Mouse (Mus musculus) myocyte (in vitro differentiated cells): Measurements from ENCODE around the gene Arid3c. TPM values are rescaled to one million over a fixed set of nuclear protein-coding genes. Genes with fewer than 3 reads are reported as not detected.
"Not testable (repeated sequence)": the region's sequence is repeated elsewhere in the genome, so short reads cannot be mapped to it uniquely, and the experiment has no call there.

Source experiments
- H3K27me3 ChIP-seq: one replicate; pipeline ENCODE4 v1.6.1; 2011; ENCODE audit not compliant: control insufficient read depth, insufficient read depth, insufficient read length
- H3K36me3 ChIP-seq: one replicate; pipeline ENCODE4 v1.6.1; 2011; ENCODE audit not compliant: control insufficient read depth, insufficient read depth
- H3K4me2 ChIP-seq: one replicate; pipeline ENCODE4 v1.6.1; 2011; ENCODE audit warnings: low read depth, control low read depth
- H3K4me3 ChIP-seq: one replicate; pipeline ENCODE4 v1.5.1; 2011; ENCODE audit warnings: mild to moderate bottlenecking, control low read depth, moderate library complexity
- H3K79me2 ChIP-seq: one replicate; pipeline ENCODE4 v1.6.1; 2011; ENCODE audit not compliant: control insufficient read depth, insufficient read depth
- H3ac ChIP-seq: one replicate; pipeline ENCODE4 v1.6.1; 2011; ENCODE audit not compliant: control insufficient read depth, insufficient read length
- CEBPB ChIP-seq: IDR thresholded peaks from 2 replicates; pipeline ENCODE4 v1.6.1; 2011; ENCODE audit warnings: mild to moderate bottlenecking, moderate library complexity; ENCODE audit not compliant: poor library complexity, insufficient read depth, severe bottlenecking
- E2F4 ChIP-seq: IDR thresholded peaks from one replicate; pipeline ENCODE4 v1.6.1; 2011; ENCODE audit warnings: mild to moderate bottlenecking, control low read depth, moderate library complexity; ENCODE audit not compliant: insufficient read depth
- MAX ChIP-seq: IDR thresholded peaks from one replicate; pipeline ENCODE4 v1.6.1; 2011; ENCODE audit warnings: low read depth, mild to moderate bottlenecking, control low read depth
- MYOD1 ChIP-seq, 3 experiments: IDR thresholded peaks; one replicate each; pipeline ENCODE4 v1.6.1; 2011; ENCODE audit warnings: control low read depth in 2 of 3, low read depth in 2 of 3, mild to moderate bottlenecking in 2 of 3, moderate library complexity in 1 of 3; ENCODE audit not compliant: insufficient read length in 2 of 3, control insufficient read depth in 1 of 3
- MYOG ChIP-seq, 3 experiments: IDR thresholded peaks; one replicate each; pipeline ENCODE4 v1.6.1; 2011; ENCODE audit warnings: control low read depth in 2 of 3, low read depth in 2 of 3, mild to moderate bottlenecking in 2 of 3; ENCODE audit not compliant: insufficient read length in 2 of 3, control insufficient read depth in 1 of 3, insufficient read depth in 1 of 3
- POLR2A ChIP-seq: IDR thresholded peaks from one replicate; pipeline ENCODE4 v1.6.1; 2011; ENCODE audit warnings: low read depth, mild to moderate bottlenecking, control low read depth, moderate library complexity; ENCODE audit not compliant: insufficient read length
- POLR2AphosphoS2 ChIP-seq: IDR thresholded peaks from one replicate; pipeline ENCODE4 v1.6.1; 2011; ENCODE audit warnings: low read depth, control low read depth; ENCODE audit not compliant: insufficient read length
- REST ChIP-seq: IDR thresholded peaks from one replicate; pipeline ENCODE4 v1.6.1; 2011; ENCODE audit warnings: mild to moderate bottlenecking, control low read depth, moderate library complexity; ENCODE audit not compliant: insufficient read depth, insufficient read length
- SRF ChIP-seq: IDR thresholded peaks from one replicate; pipeline ENCODE4 v1.6.1; 2011; ENCODE audit warnings: low read depth; ENCODE audit not compliant: control insufficient read depth, insufficient read length
- TCF12 ChIP-seq: IDR thresholded peaks from one replicate; pipeline ENCODE4 v1.6.1; 2011; ENCODE audit warnings: mild to moderate bottlenecking, control low read depth; ENCODE audit not compliant: poor library complexity, insufficient read depth, severe bottlenecking
- TCF3 ChIP-seq: IDR thresholded peaks from one replicate; pipeline ENCODE4 v1.6.1; 2011; ENCODE audit warnings: low read depth, control low read depth; ENCODE audit not compliant: insufficient read length
- USF1 ChIP-seq: IDR thresholded peaks from one replicate; pipeline ENCODE4 v1.6.1; 2011; ENCODE audit warnings: low read depth, mild to moderate bottlenecking, control low read depth, moderate library complexity
- polyA plus RNA-seq: library from polyadenylated mRNA; unstranded; fragments of >200 nt; fragmentation: generic; extraction: Trizol; gene quantifications from one replicate; pipeline ENCODE4 v1.2.1, GENCODE M21; 2012; ENCODE audit warnings: missing spikeins

The Arid3c gene
- not detected for polyA plus RNA-seq

- Histone ChIP-seq H3K4me3 (no peak within 1 kb of the TSS), H3K79me2 (no peaks in the 10 kb centered on the region), H3K36me3 (no peaks in the 10 kb centered on the region), H3K4me2 (peak within 1 kb of the TSS; percentile 34), H3K27me3 (peaks cover 60% of the 10 kb centered on the region), H3ac (no peak within 1 kb of the TSS)
- no peak for TF ChIP-seq TCF12
- TF ChIP-seq TCF3: no peak
- TF ChIP-seq MYOG (IDR thresholded peaks at IDR 0.05; ENCODE audit: control insufficient read depth in 1 of 3, insufficient read depth in 1 of 3, insufficient read length in 2 of 3, low read depth in 2 of 3): no peak
- TF ChIP-seq REST: no peak
- TF ChIP-seq MYOD1 (IDR thresholded peaks at IDR 0.05; ENCODE audit: control insufficient read depth in 1 of 3, insufficient read length in 2 of 3, low read depth in 2 of 3): no peak
- TF ChIP-seq USF1: no peak
- no peak for TF ChIP-seq POLR2AphosphoS2
- no peak for TF ChIP-seq SRF
- TF ChIP-seq MAX: no peak
- TF ChIP-seq E2F4: no peak
- TF ChIP-seq POLR2A: no peak
- TF ChIP-seq CEBPB: no peak
Observed at GRCm38 (mm10) chr4:41731052-41731765, at the start of gene Arid3c. Gene Arid3c (minus strand): TSS chr4:41731142.

DNA sequence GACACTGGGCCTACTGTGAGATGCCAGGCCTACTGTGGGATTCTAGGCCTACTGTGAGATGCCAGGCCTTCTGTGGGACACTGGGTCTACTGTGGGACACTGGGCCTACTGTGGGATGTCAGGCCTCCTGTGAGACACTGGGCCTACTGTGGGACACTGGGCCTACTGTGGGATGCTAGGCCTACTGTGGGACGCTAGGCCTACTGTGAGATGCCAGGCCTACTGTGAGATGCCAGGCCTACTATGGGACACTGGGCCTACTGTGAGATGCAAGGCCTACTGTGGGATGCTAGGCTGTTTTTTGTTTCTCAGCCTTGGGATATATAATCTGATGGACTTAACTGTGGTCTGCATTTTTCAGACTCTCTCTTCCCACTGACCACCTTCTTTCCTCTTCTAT is 44.9 kb upstream of the Arid3c start:
- H3K27me3 ChIP-seq, H3K4me3 ChIP-seq, H3K79me2 ChIP-seq, H3K36me3 ChIP-seq, H3K4me2 ChIP-seq, H3ac ChIP-seq: not testable (repeated sequence)

DNA sequence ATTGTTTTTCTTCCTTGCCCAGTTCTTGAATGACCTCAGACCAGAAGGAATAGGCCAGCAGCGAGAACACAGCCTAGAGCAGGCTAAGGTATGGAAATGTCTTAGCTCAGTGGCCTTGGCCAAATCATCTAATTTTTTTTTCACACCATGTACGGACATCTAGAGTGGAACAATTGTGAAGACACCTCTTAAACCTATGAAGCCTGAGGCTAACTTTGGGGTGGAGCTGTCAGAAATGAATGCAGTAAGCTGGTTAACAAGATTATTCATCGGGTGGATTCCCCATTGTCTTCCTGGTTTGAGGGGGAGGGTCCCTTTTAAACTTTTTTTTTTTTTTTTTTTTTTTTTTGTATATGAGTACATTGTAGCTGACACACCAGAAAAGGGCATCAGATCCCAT is 43.6 kb upstream of the Arid3c start:
- H3K36me3 ChIP-seq, H3K27me3 ChIP-seq, H3K79me2 ChIP-seq, H3K4me3 ChIP-seq, H3K4me2 ChIP-seq, H3ac ChIP-seq: not testable (repeated sequence)

GRCm38 (mm10) chr4:41774002-41774401 is 43.1 kb upstream of the Arid3c start, which contains the start of gene Ccl27a:
Gene Ccl27a (minus strand): TSS chr4:41774247.
- H3K4me3 ChIP-seq, H3K27me3 ChIP-seq, H3K4me2 ChIP-seq, H3K36me3 ChIP-seq, H3ac ChIP-seq, H3K79me2 ChIP-seq: not testable (repeated sequence)

- not testable (repeated sequence) for H3K79me2 ChIP-seq, H3K4me3 ChIP-seq
Observed at GRCm38 (mm10) chr4:41773502-41773901, 42.6 kb upstream of the Arid3c start.

GRCm38 (mm10) chr4:41772946-41773345 is 42.0 kb upstream of the Arid3c start:
- not testable (repeated sequence) for H3K79me2 ChIP-seq, H3ac ChIP-seq, H3K4me3 ChIP-seq, H3K27me3 ChIP-seq, H3K4me2 ChIP-seq, H3K36me3 ChIP-seq

More at GRCm38 (mm10) chr4:41773502-41773901, 42.6 kb upstream of the Arid3c start:
- not testable (repeated sequence) for H3ac ChIP-seq, H3K4me2 ChIP-seq, H3K36me3 ChIP-seq, H3K27me3 ChIP-seq

GRCm38 (mm10) chr4:41767301-41767700 is 36.4 kb upstream of the Arid3c start:
- not testable (repeated sequence) for H3K36me3 ChIP-seq, H3K4me2 ChIP-seq, H3ac ChIP-seq, H3K4me3 ChIP-seq, H3K79me2 ChIP-seq
- H3K27me3 ChIP-seq: peaks cover 26% of the 10 kb centered on the region

- H3K4me2 ChIP-seq, H3K4me3 ChIP-seq: not testable (repeated sequence)
- H3K27me3 ChIP-seq: peaks cover 24% of the 10 kb centered on the region
Observed at GRCm38 (mm10) chr4:41763176-41763575, 32.2 kb upstream of the Arid3c start.

GRCm38 (mm10) chr4:41762688-41763114 is 31.8 kb upstream of the Arid3c start:
- not testable (repeated sequence) for H3K4me3 ChIP-seq, H3K36me3 ChIP-seq, H3K4me2 ChIP-seq, H3K79me2 ChIP-seq, H3ac ChIP-seq
- peaks cover 19% of the 10 kb centered on the region for H3K27me3 ChIP-seq

More at GRCm38 (mm10) chr4:41763176-41763575, 32.2 kb upstream of the Arid3c start:
- not testable (repeated sequence) for H3K79me2 ChIP-seq, H3K36me3 ChIP-seq, H3ac ChIP-seq
